Mouse (Mus musculus): Measurements from ENCODE around the gene Trmt10a. TPM values are rescaled to one million over a fixed set of nuclear protein-coding genes. Genes with fewer than 3 reads are reported as not detected.
"Not testable (repeated sequence)": the region's sequence is repeated elsewhere in the genome, so short reads cannot be mapped to it uniquely, and the experiment has no call there.

Trmt10a gene
- polyA plus RNA-seq, 3 experiments from 2014 or later, result 9.3 to 11.3 (median 10.4) TPM

GRCm38 (mm10) chr3:138138146-138138545 is 5.1 kb upstream of the Trmt10a start:
- not testable (repeated sequence) for ATAC-seq

GRCm38 (mm10) chr3:138139663-138140062 is 3.6 kb upstream of the Trmt10a start:
- no peak for ATAC-seq

DNA sequence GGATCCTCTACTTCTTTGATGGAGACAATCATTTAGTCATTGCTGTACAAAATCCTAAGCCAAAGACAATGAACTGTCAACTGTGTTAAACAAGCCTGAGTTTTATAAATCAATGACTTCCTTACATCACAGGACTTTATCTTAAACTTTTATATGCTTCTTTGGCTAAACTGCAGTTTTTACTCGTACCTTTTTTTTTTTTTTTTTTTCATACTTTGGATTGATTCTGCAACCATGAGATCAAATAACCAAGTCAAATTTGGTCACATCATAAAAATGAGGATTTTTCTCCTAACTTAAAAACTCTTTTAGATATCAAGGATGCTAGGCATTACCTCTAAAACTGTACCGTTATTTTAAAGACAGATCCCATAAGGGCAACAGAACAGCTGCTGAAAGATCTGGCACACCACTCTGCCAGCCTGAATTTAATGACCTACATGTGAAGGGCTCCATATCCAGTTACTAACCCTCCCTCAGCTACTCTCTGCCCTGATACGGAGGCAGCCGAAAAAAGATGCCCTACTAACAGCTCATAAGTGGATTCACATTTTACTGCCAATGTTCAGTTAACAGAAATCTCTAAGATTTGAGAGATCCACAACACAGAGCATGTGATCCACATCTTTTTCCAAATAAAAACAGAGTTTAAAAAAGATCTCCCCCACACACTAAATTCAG is 1.1 kb upstream of the Trmt10a start:
- no peak for ATAC-seq

- no peak for ATAC-seq
These were observed 424 bp upstream of the Trmt10a start for GRCm38 (mm10) chr3:138142733-138143314.

DNA sequence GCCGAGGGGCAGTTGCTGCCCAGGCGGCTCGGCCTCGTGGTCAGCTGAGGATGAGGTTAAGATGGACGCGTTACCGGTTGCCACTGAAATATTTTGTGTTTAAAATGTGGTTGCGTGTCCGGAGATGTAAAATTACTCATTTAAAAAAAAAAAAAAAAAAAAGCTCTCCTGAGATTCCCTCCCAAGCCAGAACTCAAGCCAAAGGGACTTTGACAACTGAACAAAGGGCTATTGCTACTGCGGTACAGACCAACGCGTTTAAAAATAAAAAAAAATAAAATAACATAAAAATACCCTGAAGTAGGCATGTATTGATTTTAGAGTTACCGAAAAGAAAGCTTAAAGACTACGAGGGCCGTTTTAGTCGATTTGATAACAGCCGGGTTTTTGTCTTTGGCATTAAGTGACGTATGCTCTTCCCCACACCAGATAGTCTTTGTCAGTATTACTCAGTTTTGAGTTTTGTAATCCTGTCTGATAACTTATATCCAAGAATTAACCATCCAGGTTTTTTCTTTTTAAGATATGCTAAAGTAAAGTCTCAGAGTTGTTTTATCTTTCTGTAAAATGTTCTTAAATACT is 903 bp downstream of the Trmt10a start:
- no peak for ATAC-seq

DNA sequence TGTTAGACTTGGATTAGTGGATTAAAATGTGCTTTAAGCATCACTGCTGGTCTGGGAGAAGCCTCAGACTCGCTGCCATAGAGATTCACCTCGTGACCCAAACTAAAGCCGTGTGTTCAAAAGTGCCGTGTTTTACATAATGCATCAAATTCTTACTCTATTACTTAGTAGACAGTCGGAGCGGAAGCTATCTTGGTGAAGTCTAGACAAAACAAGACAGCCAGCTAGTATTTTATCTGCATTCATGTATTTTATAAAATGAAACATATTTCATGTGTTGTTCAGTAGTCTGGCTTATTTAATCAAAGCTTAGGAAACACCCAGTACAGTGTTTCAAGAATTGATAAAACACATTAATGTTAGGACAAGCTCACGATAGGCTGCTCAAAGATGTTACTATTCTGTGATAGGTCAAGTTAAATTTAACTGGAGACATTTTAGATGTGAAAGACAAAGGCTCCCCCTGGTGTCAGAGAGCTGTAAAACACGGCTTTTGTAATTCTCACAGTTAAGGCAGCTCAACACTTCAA is 1.5 kb downstream of the Trmt10a start, which contains the start of gene Mttp:
Gene Mttp, minus strand, starts transcription at position 327 of the 530 bp plus-strand sequence.
- peak; percentile 50 for ATAC-seq

DNA sequence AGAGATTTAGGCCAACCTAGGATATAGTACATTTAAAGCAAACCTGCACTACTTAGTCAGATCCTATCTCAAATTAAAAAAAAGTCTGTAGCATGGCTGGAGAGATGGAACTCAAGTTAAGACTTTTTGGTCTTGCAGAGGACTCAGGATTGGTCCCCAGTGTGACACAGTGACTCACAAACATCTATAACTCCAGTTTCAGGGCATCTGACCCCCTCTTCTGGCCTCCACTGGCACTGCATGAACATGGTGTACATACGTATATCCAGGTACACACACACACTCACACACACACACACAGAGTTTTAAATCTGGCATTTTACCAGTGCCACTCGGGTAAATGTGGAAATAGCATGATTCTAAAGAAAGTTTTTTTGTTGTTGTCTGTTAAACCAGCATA is 5.6 kb downstream of the Trmt10a start:
- ATAC-seq, result no peak

- ATAC-seq, result no peak
These were observed 11.8 kb downstream of the Trmt10a start for GRCm38 (mm10) chr3:138155062-138155461.

DNA sequence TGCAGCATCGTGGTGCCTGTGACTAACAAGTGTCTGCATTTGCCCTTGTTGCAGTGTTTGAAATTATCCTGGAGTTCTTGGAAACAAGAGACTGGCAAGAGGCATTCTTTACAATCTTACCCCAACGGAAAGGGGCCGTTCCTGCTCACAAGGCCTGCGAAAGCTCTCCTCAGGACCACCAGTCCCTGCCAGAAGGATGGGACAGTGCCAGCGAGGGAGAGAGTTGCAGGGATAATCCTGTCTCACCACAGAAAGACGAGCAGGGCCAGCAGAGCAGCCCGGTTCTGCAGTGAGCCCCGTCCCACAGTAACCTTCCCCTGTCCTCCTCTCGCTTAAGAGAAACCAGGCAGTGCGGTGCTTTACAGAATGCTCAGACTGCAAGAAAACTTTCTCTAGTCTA is 13.4 kb downstream of the Trmt10a start:
- ATAC-seq, result no peak

- no peak for ATAC-seq
These were observed 18.4 kb downstream of the Trmt10a start for GRCm38 (mm10) chr3:138161623-138162022.

DNA sequence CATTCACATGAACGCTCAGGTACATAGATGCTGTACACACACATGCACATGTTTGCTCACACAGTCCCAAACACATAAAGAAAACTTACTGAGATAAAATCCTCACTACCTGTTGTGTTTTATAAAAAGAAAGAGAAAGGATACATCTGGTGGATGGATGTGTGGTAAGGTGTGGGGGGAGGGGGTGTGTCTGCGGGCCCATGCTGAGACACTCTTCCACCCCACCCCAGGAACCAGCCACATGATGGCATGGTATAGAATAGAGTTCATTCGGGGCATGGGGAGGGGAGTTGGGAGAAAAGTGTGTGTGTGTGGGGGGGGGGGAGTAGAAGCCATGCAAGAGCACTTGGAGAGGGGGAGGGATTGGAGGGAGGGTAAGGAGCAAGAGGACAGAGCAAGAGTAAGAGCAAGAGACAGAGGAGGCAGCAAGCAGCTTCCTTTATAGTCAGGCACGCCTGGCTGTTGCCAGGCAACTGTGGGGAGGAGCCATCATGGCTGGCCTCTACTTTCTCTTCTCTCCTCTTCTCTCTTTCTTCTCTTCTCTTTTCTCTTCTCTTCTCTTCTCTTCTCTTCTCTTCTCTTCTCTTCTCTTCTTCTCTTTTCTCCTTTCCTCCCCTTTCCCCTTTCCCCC is 19.4 kb downstream of the Trmt10a start:
- no peak for ATAC-seq

DNA sequence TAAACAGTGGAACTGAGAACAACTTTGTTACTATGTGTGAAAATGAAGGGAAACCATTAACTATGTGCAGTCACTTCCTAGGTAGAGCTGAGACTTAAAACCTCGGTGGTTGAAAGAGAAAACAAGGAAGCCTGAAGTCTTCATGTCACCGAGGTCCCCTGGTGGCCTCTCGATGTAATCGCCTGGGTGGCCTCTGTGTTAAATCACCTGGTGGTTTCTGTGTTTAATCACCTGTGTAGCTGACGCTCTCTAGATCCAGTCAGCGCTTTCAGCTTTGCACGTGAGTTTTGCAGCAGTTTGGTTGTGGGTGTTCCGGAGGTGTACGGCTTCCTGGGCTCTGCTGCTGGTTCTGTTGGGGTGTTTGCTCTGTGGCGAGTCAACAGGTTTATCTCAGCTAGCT is 30.0 kb downstream of the Trmt10a start:
- ATAC-seq, result no peak

GRCm38 (mm10) chr3:138175551-138175950 is 32.3 kb downstream of the Trmt10a start:
- ATAC-seq, result no peak

DNA sequence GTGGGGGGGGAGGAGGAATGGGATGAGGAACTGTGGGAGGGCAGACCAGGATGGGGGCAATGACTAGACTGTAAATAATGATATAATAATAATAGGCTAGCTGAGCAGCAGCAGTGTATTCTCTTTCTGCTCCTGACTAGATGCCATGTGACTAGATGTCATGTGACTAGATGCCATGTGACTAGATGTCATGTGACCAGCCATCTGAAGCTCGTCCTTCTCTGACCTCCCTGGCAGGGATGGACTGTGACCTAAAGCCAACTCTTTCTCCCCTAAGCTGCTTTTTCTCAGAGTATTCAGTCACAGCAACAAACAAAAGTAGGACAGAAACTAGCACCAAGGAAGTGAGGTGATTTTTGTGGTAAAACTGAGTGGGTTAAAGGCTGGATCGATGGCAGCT is 38.8 kb downstream of the Trmt10a start:
- ATAC-seq, result no peak

- no peak for ATAC-seq
These were observed 40.1 kb downstream of the Trmt10a start for GRCm38 (mm10) chr3:138183371-138183770.

DNA sequence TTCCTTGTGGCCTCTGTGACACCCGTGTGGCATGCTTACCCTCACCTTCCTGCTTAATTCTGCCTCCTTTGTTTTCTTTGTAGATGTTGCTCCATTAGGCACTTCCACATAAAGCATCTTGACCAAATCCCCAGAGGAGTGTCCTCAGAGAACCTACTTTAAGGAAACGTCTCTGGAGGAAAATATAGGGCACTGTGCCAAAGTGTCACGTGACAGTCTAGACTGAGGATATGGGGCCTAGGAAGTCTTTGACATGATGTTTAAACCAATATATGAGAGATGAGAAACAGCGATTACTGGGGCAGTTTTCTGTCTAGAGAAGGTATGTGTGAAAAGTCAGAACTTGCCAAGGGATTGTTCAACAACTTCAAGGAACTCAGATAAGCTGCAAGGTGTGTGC is 42.0 kb downstream of the Trmt10a start:
- ATAC-seq, result no peak

DNA sequence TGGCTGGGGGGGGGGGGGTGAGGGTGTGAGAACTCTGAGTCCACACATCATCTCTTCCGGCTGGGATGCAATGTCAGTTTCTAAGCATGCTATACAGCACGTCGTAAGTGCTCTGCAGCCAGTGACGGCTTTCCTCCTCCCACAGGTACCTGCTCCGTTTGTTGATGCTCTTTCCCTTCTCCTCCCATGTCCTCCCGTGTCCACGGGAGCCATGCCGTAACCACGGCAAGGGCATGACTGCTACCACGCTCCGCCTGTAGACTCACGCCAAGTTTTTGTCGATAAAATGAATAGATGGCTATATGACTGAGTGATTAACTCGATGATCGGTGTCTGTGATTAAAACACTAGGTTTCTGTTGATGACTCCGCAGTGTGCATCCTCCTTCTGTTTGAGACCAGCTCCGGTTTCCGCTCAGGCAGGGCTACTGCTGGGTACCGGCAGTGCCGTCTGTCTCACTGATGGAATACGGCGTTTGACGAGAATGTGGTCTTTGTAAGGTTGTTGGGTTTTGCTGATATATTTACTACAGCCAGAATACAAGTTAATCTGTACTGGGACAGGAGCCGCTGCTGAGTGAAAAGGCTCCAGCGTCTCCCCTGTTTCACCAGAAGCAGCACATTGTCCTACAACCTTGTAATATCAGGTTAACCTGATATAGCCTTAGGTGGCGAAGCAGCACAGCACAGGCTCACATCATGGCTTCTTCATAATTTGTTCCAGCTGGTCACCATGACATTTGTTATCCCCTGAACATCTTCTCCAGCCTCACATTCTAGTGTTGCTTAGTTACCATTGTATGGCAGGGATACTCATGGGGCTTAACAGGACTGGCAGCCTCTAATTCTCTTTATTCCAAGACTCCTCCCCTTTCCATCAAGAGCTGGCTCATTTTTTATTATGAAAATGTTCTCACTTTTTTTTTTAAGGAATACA is 43.0 kb downstream of the Trmt10a start:
- ATAC-seq, result no peak

DNA sequence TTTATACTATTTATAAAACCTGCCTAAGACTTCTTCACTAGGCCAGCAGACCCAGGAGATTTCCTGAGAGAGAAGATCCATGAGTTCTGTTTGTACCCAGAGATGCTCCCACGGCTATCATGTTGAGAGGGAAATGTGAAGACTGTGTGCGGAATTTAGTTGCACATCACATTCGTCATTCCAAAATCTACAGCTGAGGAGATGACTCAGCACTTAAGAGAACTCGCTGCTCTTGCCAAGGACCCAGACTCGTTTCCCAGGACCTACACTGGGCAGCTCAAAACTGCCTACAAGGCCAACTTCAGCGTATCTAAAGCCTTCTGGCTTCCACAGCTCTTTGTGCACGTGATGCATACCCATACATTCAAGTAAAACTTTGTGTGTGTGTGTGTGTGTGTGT is 49.0 kb downstream of the Trmt10a start:
- no peak for ATAC-seq

DNA sequence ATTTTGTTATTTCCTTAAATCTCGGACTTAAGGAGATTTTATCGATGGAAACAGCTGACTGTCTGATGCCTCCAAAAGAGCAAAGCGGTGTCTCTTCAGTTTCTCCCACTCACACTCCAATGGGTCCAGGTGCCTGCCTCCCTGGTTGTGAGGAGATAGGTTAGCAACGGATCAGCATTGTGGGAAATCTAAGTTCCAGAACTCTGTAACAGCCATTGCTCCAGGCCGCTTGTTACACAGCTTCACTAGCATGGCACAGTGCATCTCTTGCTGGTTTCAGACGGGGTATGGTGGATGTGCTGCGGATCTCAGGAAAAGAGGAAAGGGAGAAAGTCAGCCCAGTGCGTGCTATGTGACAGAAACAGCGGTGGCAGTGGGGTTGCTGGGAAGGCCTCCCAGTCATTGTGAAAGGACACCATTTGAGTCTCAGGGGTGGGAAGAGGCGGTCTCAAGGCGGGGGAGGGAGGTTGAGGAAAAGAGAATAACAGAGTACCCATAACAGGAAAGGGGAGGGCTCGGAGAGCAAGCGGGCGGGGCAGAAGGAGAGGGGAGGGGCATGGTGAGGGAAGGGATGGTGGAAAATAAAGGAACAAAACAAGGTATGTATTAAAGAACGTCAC is 50.5 kb downstream of the Trmt10a start, which contains the start of gene 4930579F01Rik:
Gene 4930579F01Rik, minus strand, starts transcription at position 143 of the 620 bp plus-strand sequence.
- no peak for ATAC-seq

DNA sequence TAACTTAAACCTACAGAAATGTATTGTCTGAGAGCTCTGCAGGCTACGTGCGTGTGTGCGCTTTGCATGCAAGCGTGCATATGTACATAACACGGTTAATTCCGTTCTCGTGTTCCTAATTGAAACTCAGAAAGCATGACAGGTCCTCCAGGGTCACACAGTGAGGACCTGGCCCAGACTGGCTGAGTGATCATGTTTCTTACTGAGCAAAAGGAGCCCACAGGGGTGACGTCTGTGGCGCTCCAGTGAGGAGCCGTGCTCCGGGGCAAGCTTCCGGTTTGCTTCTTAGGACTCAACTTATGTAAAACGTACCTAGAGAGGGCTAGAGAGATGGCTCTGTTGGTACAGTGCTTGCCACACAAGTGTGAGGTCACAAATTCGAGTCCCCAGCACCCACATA is 53.8 kb downstream of the Trmt10a start:
- ATAC-seq, result no peak

GRCm38 (mm10) chr3:138197556-138197955 is 54.3 kb downstream of the Trmt10a start:
- ATAC-seq, result no peak

All from inflammation-experienced regulatory T-cells, adult 6 months (primary cell).